Mouse (Mus musculus) midbrain, embryonic 16.5 days (tissue): ENCODE measurements around the gene Nt5c2. TPM values are rescaled to one million over a fixed set of nuclear protein-coding genes. Genes with fewer than 3 reads are reported as not detected.

Experiments used
- ATAC-seq: fragments of 200-750 bp; cut with Nextera tagmentation; 2 replicates; pipeline ENCODE4 v1.8.0; 2017; ENCODE audit warnings: moderate TSS enrichment
- H3K27ac ChIP-seq: fragments of 300-500 bp; sonication (generic); 2 replicates; pipeline ENCODE4 v1.5.1; 2014; ENCODE audit warnings: mild to moderate bottlenecking, low read length, mixed read lengths
- H3K27me3 ChIP-seq: fragments of 300-500 bp; sonication (generic); 2 replicates; pipeline ENCODE4 v1.6.1; 2014; ENCODE audit warnings: low read depth, low read length, mixed read lengths; ENCODE audit not compliant: control insufficient read depth, insufficient read depth
- H3K36me3 ChIP-seq: fragments of 300-500 bp; sonication (generic); 2 replicates; pipeline ENCODE4 v1.6.1; 2014; ENCODE audit warnings: mild to moderate bottlenecking, low read length, moderate library complexity, mixed read lengths; ENCODE audit not compliant: control insufficient read depth, insufficient read depth
- H3K4me1 ChIP-seq: fragments of 300-500 bp; sonication (generic); 2 replicates; pipeline ENCODE4 v1.6.1; 2014; ENCODE audit warnings: mild to moderate bottlenecking, low read length, mixed read lengths; ENCODE audit not compliant: control insufficient read depth, insufficient read depth
- H3K4me2 ChIP-seq: fragments of 300-500 bp; sonication (generic); 2 replicates; pipeline ENCODE4 v1.6.1; 2014; ENCODE audit warnings: mild to moderate bottlenecking, low read length, mixed read lengths
- H3K4me3 ChIP-seq: fragments of 300-500 bp; sonication (generic); 2 replicates; pipeline ENCODE4 v1.5.1; 2014; ENCODE audit warnings: low read depth, mild to moderate bottlenecking, low read length, moderate library complexity, mixed read lengths
- H3K9ac ChIP-seq: fragments of 300-500 bp; sonication (generic); 2 replicates; pipeline ENCODE4 v1.6.1; 2014; ENCODE audit warnings: low read depth, low read length, mixed read lengths
- H3K9me3 ChIP-seq: fragments of 300-500 bp; sonication (generic); replicated peaks from 2 replicates; pipeline ENCODE4 v1.6.1; 2014; ENCODE audit warnings: mild to moderate bottlenecking, low read length, mixed read lengths; ENCODE audit not compliant: control insufficient read depth, poor library complexity, severe bottlenecking
- WGBS: fragments of 180-500 bp; shearing (Covaris S2); extraction: QIAGEN DNeasy Blood & Tissue Kit; methylation state at CpG from one replicate; pipeline ENCODE4 v1.1.7; 2014; 5-methylcytosine and 5-hydroxymethylcytosine counted together
- polyA plus RNA-seq: library from polyadenylated mRNA; unstranded; fragments of >200 nt; fragmentation: Nextera tagmentation; extraction: Ambion mirVana; gene quantifications from 2 replicates; pipeline ENCODE4 v1.2.1, GENCODE M21; 2015

Gene Nt5c2
- polyA plus RNA-seq, 1 experiment from 2014 or later, result 85.7 TPM

DNA sequence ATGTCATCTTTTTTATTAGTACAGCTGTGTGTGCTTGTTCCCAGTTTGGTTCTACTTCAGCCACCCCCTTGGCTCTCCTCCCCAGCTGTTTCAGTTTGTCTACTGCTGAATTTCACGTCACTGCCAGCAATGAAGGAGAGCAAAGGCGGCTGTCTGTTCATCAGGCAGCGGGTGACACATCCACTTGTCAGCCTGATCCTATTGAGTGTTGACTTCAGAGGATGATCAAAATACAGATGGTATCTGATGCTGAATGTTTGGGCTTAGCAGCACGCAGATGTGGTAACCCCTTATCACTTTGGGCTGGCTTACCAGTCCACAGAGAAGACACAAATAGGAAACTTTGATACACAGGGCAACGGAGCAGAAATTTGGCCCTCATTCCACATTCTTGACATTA is 168.5 kb downstream of the Nt5c2 start:
- Histone ChIP-seq H3K27ac (no peak overlapping the region), H3K4me2 (no peak overlapping the region), H3K36me3 (no peaks in the 10 kb centered on the region), H3K9me3 (no peaks in the 10 kb centered on the region), H3K4me3 (no peak overlapping the region), H3K4me1 (peaks cover 5% of the 10 kb centered on the region), H3K9ac (no peak overlapping the region), H3K27me3 (no peaks in the 10 kb centered on the region)
- no peak for ATAC-seq
- 74% methylated on average over 5 of the region's 5 CpGs for WGBS

DNA sequence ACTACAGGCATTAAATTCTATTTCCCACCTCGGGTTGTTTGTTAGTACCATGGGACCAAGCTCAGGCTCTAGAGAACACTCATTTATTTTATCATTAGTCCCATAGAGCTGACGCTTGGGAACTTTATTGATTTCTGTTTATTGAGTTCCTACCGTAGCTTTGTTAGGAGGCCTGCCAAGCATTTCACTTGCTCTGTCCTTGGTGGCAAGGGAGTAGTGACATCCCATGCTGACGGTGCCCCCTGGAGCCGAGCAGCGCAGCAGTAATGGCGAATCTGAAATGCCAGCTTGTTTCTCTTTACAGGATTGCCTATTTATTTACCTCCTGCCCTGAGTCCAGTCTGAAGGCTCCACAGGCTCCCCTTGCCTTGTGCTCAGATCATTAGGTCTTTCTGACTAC is 168.9 kb downstream of the Nt5c2 start:
- Histone ChIP-seq H3K4me3 (no peak overlapping the region), H3K4me1 (peaks cover 5% of the 10 kb centered on the region), H3K36me3 (no peaks in the 10 kb centered on the region), H3K27ac (no peak overlapping the region), H3K9me3 (no peaks in the 10 kb centered on the region), H3K9ac (no peak overlapping the region), H3K4me2 (no peak overlapping the region), H3K27me3 (no peaks in the 10 kb centered on the region)
- ATAC-seq, result no peak
- 86% methylated on average over 7 of the region's 7 CpGs for WGBS

DNA sequence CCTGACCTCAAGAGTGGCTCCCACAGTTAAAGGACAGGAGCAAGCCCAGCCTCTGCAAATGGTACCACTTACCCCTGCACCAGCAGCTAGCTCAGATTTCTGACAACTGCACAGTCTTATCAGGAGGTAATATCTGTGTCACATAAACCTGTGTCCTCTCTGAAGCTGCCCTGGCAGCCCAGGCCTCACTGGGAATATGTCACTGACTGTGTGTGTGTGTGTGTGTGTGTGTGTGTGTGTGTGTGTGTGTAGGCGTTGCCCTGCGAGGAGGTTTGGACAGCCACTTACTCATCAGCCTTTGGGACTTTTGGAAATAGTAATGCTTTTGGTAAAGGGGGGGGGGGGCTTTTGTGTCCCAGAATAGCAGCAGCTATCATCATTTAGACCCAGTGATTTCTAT is 171.9 kb downstream of the Nt5c2 start:
- H3K4me3 ChIP-seq, result no peak overlapping the region
- no peaks in the 10 kb centered on the region for H3K27me3 ChIP-seq
- ATAC-seq, result no peak
- no peak overlapping the region for H3K27ac ChIP-seq
- 87% methylated on average over 2 of the region's 2 CpGs for WGBS
- no peak overlapping the region for H3K4me2 ChIP-seq
- H3K9me3 ChIP-seq, result no peaks in the 10 kb centered on the region
- no peak overlapping the region for H3K9ac ChIP-seq
- H3K36me3 ChIP-seq, result no peaks in the 10 kb centered on the region
- no peaks in the 10 kb centered on the region for H3K4me1 ChIP-seq

DNA sequence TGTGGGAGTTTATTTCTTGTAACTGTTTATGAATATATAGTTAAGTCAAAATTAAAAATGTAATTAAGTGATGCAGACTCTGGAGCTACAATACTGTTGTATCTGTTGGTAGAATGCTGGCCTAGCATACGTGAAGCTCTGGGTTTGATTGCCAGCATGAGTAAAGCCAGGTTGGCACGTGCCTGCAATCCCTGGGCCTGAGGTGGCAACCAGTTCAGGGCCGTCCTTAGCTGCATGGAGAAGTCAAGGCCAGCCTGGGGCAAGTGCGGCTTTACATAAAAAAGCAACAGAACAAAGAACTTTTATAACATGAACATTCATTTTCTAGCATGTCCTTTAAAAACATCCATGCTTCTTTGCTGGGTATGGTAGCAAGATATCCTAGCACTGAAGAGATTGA is 173.9 kb downstream of the Nt5c2 start:
- Histone ChIP-seq H3K4me1 (no peaks in the 10 kb centered on the region), H3K27me3 (no peaks in the 10 kb centered on the region), H3K4me2 (no peak overlapping the region), H3K27ac (no peak overlapping the region), H3K9me3 (no peaks in the 10 kb centered on the region), H3K9ac (no peak overlapping the region), H3K36me3 (no peaks in the 10 kb centered on the region), H3K4me3 (no peak overlapping the region)
- 81% methylated on average over 4 of the region's 4 CpGs for WGBS
- no peak for ATAC-seq

DNA sequence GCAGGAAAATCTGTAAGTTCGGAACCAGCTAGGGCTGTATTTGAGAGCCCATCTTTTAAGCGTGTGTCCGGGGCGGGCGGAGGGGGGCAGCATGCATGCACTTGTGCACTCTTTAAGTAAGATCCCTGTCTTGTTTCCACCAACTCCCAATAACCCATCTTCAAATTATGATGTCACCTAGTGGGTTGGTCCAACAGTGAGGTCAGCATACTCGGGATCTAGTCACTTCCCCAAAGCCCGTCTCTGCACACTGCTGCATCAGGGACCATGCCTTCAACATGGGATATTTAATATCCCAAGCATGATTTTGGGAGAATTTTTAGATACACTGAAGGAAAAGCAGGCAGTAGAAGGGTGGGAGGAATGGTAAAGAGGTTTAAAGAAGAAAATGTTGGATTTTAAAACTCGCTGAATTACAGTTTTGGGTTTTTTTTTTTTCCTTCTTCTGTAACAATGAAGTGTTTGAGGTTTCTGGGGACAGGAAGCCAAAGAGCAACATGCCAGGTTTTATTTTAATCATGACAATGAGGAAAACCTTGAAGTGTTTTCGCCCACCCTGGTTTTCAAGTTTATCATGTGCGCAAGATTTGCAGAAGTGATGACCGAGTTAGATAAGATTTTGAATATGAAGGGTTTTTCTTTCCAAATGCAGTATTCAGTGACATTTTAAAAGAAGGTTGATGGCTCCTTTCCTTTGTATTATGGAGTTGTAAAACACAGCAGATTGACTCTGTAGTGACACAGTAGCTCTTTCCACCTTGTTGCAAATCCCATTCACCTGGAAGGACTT is 177.5 kb downstream of the Nt5c2 start:
- Histone ChIP-seq H3K4me2 (no peak overlapping the region), H3K9ac (no peak overlapping the region), H3K4me3 (no peak overlapping the region), H3K27me3 (no peaks in the 10 kb centered on the region), H3K9me3 (no peaks in the 10 kb centered on the region), H3K4me1 (no peaks in the 10 kb centered on the region), H3K27ac (no peak overlapping the region), H3K36me3 (no peaks in the 10 kb centered on the region)
- WGBS, result 94% methylated on average over 11 of the region's 11 CpGs
- ATAC-seq, result no peak

DNA sequence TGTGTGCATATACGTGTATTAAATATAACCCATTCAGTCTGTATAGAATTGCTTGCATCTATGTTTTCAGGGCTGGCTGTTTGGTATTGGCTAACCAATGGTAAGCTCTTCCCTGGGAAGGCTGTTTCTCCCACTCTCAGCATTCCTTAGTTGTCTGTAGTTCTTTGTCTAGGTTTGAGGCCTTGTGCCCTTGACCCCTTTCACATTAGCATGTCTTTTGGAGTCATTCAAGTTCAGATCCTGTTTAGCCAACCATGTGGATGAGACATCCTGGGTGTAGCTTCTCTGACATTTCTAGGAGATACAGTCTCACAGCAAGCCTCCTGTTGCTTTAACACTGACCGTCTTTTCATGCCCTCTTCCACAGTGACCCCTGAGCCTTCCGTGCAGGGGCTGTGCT is 178.9 kb downstream of the Nt5c2 start:
- WGBS, result 67% methylated on average over 3 of the region's 3 CpGs

DNA sequence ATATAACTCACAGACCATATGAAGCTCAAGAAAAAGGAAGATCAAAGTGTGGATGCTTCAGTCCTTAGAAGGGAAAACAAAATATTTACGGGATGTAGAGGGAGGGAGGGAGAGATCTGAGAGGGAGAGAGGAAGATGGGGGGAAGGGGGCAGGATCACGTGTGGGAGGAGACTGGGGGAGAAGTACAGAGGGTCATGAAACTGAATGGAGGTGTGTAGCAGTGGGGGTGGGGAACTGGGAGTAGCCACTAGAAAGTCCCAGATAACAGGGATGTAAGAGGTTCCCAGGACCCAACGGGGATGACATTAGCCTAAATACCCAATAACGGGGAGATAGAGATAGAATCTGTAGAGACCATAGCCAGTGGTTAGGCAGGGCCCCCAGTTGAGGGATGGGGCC is 179.6 kb downstream of the Nt5c2 start:
- WGBS, result 86% methylated on average over 4 of the region's 4 CpGs
- H3K27ac ChIP-seq, result no peak overlapping the region

More for the DNA sequence above, 178.9 kb downstream of the Nt5c2 start:
- no peak overlapping the region for H3K27ac ChIP-seq
- no peak for ATAC-seq
- H3K9ac ChIP-seq, result no peak overlapping the region
- no peak overlapping the region for H3K4me3 ChIP-seq
- no peaks in the 10 kb centered on the region for H3K9me3 ChIP-seq
- H3K4me2 ChIP-seq, result no peak overlapping the region
- H3K27me3 ChIP-seq, result no peaks in the 10 kb centered on the region
- no peaks in the 10 kb centered on the region for H3K4me1 ChIP-seq
- H3K36me3 ChIP-seq, result no peaks in the 10 kb centered on the region

DNA sequence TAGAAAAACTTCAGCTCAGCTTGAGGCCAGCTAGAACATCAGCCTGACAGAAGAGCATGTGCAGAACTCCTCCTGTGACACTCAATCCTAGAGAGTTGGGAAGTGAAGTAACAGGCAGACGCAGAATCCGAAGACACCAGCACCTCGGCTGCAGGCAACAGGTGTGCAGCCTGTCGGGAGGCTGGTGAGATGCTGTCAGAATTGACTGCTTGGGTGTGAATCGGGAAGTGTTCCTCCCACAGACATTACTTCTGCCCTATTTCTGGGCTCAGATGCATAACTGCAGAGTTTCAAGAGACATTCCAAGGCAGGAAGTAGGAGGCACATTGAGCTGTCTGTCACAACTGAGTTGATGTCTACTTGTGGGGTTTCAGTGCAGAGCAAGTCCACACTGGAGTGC is 180.7 kb downstream of the Nt5c2 start:
- Histone ChIP-seq H3K4me2 (no peak overlapping the region), H3K36me3 (no peaks in the 10 kb centered on the region), H3K9me3 (no peaks in the 10 kb centered on the region), H3K9ac (no peak overlapping the region), H3K4me1 (no peaks in the 10 kb centered on the region), H3K4me3 (no peak overlapping the region), H3K27ac (no peak overlapping the region), H3K27me3 (no peaks in the 10 kb centered on the region)
- WGBS, result 91% methylated on average over 5 of the region's 5 CpGs
- no peak for ATAC-seq

More for the DNA sequence above, 179.6 kb downstream of the Nt5c2 start:
- no peak for ATAC-seq
- H3K9ac ChIP-seq, result no peak overlapping the region
- H3K4me1 ChIP-seq, result no peaks in the 10 kb centered on the region
- H3K4me3 ChIP-seq, result no peak overlapping the region
- H3K4me2 ChIP-seq, result no peak overlapping the region
- no peaks in the 10 kb centered on the region for H3K27me3 ChIP-seq
- no peaks in the 10 kb centered on the region for H3K9me3 ChIP-seq
- no peaks in the 10 kb centered on the region for H3K36me3 ChIP-seq
